ENCODE assay signal across 16 mouse cellular contexts in the genomic region with DNA sequence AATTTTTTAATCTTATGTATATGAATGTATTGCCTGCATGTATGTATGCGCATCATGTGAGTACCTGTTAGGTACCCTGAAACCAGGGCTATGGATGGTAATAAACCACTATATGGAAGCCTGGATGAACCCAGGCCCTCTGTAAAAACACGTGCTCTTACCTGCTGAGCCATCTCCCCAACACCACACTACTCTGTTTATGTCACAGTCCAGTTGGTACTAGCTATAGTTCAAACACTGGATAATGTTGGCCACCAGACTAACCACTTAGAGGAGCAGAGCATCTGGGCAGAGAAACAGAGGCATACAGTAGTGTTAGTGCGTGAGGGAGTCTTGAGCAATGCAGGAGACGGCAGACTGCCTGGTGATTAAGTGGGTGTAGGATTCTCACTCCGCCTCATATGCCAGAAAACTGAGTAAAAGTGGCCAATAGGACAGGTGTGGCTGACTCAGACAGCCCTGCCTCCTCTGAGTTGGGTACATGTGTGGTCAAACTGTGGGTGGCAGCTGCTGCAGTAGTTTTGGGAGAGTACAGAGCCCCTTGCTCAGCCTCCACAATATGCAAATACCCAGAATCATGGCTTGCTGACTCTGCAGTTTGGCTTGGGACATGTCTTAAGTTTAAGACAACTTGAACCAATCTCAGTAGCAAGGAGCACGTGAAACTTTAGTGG. TPM values are rescaled to one million over a fixed set of nuclear protein-coding genes. Genes with fewer than 3 reads are reported as not detected.
DNase-seq lines count a peak whose midpoint lies in the region; ATAC-seq and TF ChIP-seq lines count a peak whose summit lies in the region.
"Had no signal": no experiment of that assay in that cellular context is flagged by ENCODE, and none has a peak within 500 bp of the region (broad histone marks: within the 10 kb centered on the region; RNA-seq: fewer than 3 reads in every experiment).

No protein-coding gene starts in this region.

- DNase-seq in frontal cortex, adult 2 months (ENCODE audit: extremely low spot score in 1 of 2, low spot score in 1 of 2), result peak; percentile 65 to 66
- no peak for DNase-seq in frontal cortex, postnatal 10 days (ENCODE audit: low spot score in 2 of 2)
- DNase-seq in lung, embryonic 14.5 days, result peak; percentile 33
- no peak for DNase-seq in lung, postnatal 36 days
- no peak for DNase-seq in thymus, postnatal 25 days
- DNase-seq in cerebellum, adult 9-11 months, result no peak
- DNase-seq: forebrain, postnatal 0 days; kidney, postnatal 36 days; spleen, adult 18-20 months had no signal

- WGBS in lung, embryonic 14.5 days, result 69% methylated on average over 6 of the region's 6 CpGs

- no peak overlapping the region for H3ac ChIP-seq in myocyte (ENCODE audit: control insufficient read depth, insufficient read length)

- H3K9ac ChIP-seq in lung, embryonic 14.5 days, result no peak overlapping the region
- H3K9ac ChIP-seq: forebrain, postnatal 0 days; heart, embryonic 12.5 days; limb, embryonic 13.5 days; neural tube, embryonic 13.5 days had no signal

- H3K36me3 ChIP-seq in lung, embryonic 14.5 days (ENCODE audit: insufficient read depth), result no peaks in the 10 kb centered on the region
- no peaks in the 10 kb centered on the region for H3K36me3 ChIP-seq in myocyte (ENCODE audit: control insufficient read depth, insufficient read depth)
- H3K36me3 ChIP-seq: heart, embryonic 12.5 days; limb, embryonic 13.5 days; midbrain, embryonic 10.5 days; neural tube, embryonic 13.5 days had no signal

- H3K27me3 ChIP-seq in lung, embryonic 14.5 days (ENCODE audit: insufficient read depth, low read length), result no peaks in the 10 kb centered on the region
- no peaks in the 10 kb centered on the region for H3K27me3 ChIP-seq in myocyte (ENCODE audit: control insufficient read depth, insufficient read depth, insufficient read length)
- H3K27me3 ChIP-seq: heart, embryonic 12.5 days; limb, embryonic 13.5 days; neural tube, embryonic 13.5 days had no signal

- no peaks in the 10 kb centered on the region for H3K9me3 ChIP-seq in lung, embryonic 14.5 days (ENCODE audit: low read depth, low read length)
- H3K9me3 ChIP-seq: heart, embryonic 12.5 days; limb, embryonic 13.5 days; midbrain, embryonic 10.5 days; neural tube, embryonic 13.5 days had no signal

- no peak overlapping the region for H3K27ac ChIP-seq in lung, embryonic 14.5 days (ENCODE audit: low read depth)
- H3K27ac ChIP-seq: limb, embryonic 13.5 days; midbrain, embryonic 10.5 days; neural tube, embryonic 13.5 days had no signal

- peak; percentile 45; the same call in 1 of the 2 replicates for ATAC-seq in lung, embryonic 14.5 days (ENCODE audit: insufficient read depth)
- ATAC-seq in CD4-positive, CD25-positive, alpha-beta regulatory T cell, adult 4 months, result peak; percentile 68
- ATAC-seq: hindbrain, embryonic 16.5 days had no signal

- TF ChIP-seq POLR2A in myocyte (IDR thresholded peaks at IDR 0.05; ENCODE audit: insufficient read length, low read depth), result peak; percentile 21

- no peak for TF ChIP-seq CTCF in lung, embryonic 14.5 days (IDR thresholded peaks at IDR 0.05; ENCODE audit: low read depth)

- no peaks in the 10 kb centered on the region for H3K4me1 ChIP-seq in lung, embryonic 14.5 days (ENCODE audit: insufficient read depth)

- no peaks in the 10 kb centered on the region for H3K79me2 ChIP-seq in myocyte (ENCODE audit: control insufficient read depth, insufficient read depth)

- no peak overlapping the region for H3K4me2 ChIP-seq in lung, embryonic 14.5 days
- peak overlapping the region; percentile 67 for H3K4me2 ChIP-seq in myocyte (ENCODE audit: low read depth)
- H3K4me2 ChIP-seq: heart, embryonic 12.5 days; limb, embryonic 13.5 days; neural tube, embryonic 13.5 days had no signal

- H3K4me3 ChIP-seq in lung, embryonic 14.5 days (ENCODE audit: low read depth, low read length), result no peak overlapping the region
- H3K4me3 ChIP-seq in myocyte, result no peak overlapping the region
- H3K4me3 ChIP-seq: heart, embryonic 12.5 days; limb, embryonic 13.5 days; midbrain, embryonic 10.5 days; neural tube, embryonic 13.5 days had no signal

TF ChIP-seq in myocyte, 11 proteins besides CTCF, POLR2A, EP300 and RAD21:
- TF ChIP-seq POLR2AphosphoS2 (IDR thresholded peaks at IDR 0.05; ENCODE audit: insufficient read length, low read depth) (no peak), MYOG (IDR thresholded peaks at IDR 0.05; ENCODE audit: control insufficient read depth in 1 of 3, insufficient read depth in 1 of 3, insufficient read length in 2 of 3, low read depth in 2 of 3) (peak; percentile 33 to 94 (median 82)), E2F4 (IDR thresholded peaks at IDR 0.05; ENCODE audit: insufficient read depth) (no peak), CEBPB (IDR thresholded peaks at IDR 0.05; ENCODE audit: insufficient read depth, poor library complexity, severe bottlenecking) (peak; percentile 79), MYOD1 (IDR thresholded peaks at IDR 0.05; ENCODE audit: control insufficient read depth in 1 of 3, insufficient read length in 2 of 3, low read depth in 2 of 3) (peak in 2 of 3 experiments; percentile 92 to 97), SRF (IDR thresholded peaks at IDR 0.05; ENCODE audit: control insufficient read depth, insufficient read length, low read depth) (no peak), REST (IDR thresholded peaks at IDR 0.05; ENCODE audit: insufficient read depth, insufficient read length) (no peak), TCF12 (IDR thresholded peaks at IDR 0.05; ENCODE audit: insufficient read depth, poor library complexity, severe bottlenecking) (peak; percentile 66), USF1 (IDR thresholded peaks at IDR 0.05; ENCODE audit: low read depth) (no peak), MAX (IDR thresholded peaks at IDR 0.05; ENCODE audit: low read depth) (no peak), TCF3 (IDR thresholded peaks at IDR 0.05; ENCODE audit: insufficient read length, low read depth) (peak; percentile 60)

RNA-seq across cellular contexts. Expression of a gene that starts 20.7 kb away (rescaled TPM):
- 7.6 and 10.5 TPM in 2 replicates for polyA plus RNA-seq in frontal cortex, adult 2 months (2012; rRNA removed)
- polyA plus RNA-seq in lung, embryonic 14.5 days (2014; fragmentation: Nextera tagmentation; extraction: Ambion mirVana), result 19.3 and 19.9 TPM in 2 replicates
- polyA plus RNA-seq in CD4-positive, CD25-positive, alpha-beta regulatory T cell, adult 4 months (2017; shearing (Covaris generic)), result 10 to 100 TPM; 19.6 to 29.9 TPM
- polyA plus RNA-seq in myocyte (2012; fragmentation: generic; extraction: Trizol), result 2.2 TPM

RNA-seq across cellular contexts. Expression of a gene that starts 21.1 kb away (rescaled TPM):
- polyA plus RNA-seq in frontal cortex, adult 2 months (2012; rRNA removed), result 76.4 and 76.5 TPM in 2 replicates
- polyA plus RNA-seq in lung, embryonic 14.5 days (2014; fragmentation: Nextera tagmentation; extraction: Ambion mirVana), result 123 and 127 TPM in 2 replicates
- polyA plus RNA-seq in CD4-positive, CD25-positive, alpha-beta regulatory T cell, adult 4 months (2017; shearing (Covaris generic)), result 100 to 1,000 TPM; 126 to 148 TPM
- 92.4 TPM for polyA plus RNA-seq in myocyte (2012; fragmentation: generic; extraction: Trizol)

Comparison
In these comparisons a context has a peak if more than half of its experiments do, and no peak if none do; other contexts are left out.
1. DNase-seq: peak in frontal cortex, adult 2 months (2 of 2) and lung, embryonic 14.5 days (single experiment); none in frontal cortex, postnatal 10 days (0 of 2), lung, postnatal 36 days (single experiment), thymus, postnatal 25 days (single experiment) and cerebellum, adult 9-11 months (single experiment).